Mouse (Mus musculus) thymus, postnatal 4 days (tissue): ENCODE data around the gene Xlr3b.
"Not testable (repeated sequence)": the region's sequence is repeated elsewhere in the genome, so short reads cannot be mapped to it uniquely, and the experiment has no call there.

Experiments
- DNase-seq: peaks from one replicate; pipeline ENCODE4 v3.0.0; 2021

Gene Xlr3b

DNA sequence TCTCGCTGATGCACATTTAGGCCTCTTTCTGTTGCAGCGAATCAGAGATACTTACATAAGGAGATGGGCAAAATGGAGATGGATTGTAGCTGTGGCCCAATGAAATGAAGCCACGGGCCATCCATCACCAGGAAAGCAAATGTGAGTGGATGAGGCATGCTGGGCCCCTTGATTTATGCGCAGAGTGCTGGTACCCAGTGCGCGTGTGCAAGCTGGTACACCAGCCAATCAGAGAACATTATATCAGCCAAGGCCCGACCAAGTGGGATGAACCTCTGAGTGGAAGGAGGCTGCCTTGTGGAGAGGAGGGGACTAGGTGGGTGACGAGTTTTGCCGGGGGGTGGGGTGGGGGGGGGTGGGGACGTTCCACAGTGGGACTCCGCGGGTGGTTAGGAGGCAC, at the start of gene Xlr3b:
Gene Xlr3b, plus strand, starts transcription at position 274 of the 400 bp plus-strand sequence.
- DNase-seq = peak; percentile 38

DNA sequence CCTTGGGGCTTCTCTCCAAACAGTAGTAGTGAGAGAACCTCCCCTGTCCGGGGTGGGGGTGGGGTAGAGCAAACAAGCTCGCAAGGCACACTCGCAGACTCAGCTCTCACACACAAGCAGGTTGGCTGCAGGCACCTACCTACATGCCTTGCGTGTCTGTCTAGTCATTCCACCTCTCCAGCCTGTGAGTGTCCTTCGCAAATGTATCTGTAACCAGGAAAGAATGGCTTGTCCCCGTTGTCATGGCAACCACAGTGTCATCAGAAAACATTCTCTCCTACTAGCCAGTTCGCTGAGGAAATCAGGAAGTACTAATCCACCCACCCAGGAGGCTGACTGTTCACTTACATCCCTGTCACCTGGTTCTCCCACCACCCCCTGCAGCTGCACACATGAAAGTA, 48.8 kb upstream of the Xlr3b start:
- not testable (repeated sequence) for DNase-seq

DNA sequence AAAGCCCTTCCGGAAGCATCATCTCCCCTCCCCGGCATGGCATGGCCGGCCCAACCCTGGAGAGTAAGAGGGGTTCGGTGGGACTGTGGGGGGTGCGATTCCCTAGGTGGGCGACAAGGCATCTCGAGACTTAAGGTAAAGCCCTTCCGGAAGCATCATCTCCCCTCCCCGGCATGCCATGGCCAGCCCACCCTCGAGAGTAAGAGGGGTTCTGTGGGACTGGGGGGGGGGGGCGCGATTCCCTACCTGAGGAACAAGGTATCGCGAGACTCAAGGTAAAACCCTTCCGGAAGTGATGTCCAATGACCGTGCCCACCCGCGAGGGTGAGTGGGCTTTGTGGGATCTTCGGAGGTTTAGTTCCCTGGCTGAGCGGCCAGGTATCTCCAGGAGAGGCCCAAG, 43.5 kb upstream of the Xlr3b start, which contains the start of gene Xlr5b:
Gene Xlr5b, plus strand, starts transcription at position 301 of the 400 bp plus-strand sequence.
- not testable (repeated sequence) for DNase-seq

DNA sequence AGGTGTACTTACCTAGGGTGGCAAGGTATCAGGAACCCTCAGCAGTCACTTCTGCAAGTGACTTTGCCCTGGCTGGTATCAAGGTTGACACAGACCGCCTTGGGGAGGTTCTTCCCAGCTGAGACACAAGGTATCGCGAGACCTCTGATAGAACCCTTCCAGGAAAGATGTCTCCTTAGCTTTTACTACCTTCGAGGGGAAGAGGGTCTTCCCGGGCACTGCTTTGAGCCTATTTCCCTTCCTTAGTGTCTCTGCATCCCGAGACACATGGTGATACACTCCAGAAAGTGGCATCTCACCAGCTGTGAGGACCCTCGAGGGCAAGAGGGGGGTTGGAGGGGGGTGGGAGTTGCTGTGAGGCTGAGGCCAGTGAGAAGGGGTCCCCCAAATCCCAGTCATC, 42.7 kb upstream of the Xlr3b start, which contains the start of gene DXBay18:
Gene DXBay18, minus strand, starts transcription at position 101 of the 400 bp plus-strand sequence.
- DNase-seq = not testable (repeated sequence)

DNA sequence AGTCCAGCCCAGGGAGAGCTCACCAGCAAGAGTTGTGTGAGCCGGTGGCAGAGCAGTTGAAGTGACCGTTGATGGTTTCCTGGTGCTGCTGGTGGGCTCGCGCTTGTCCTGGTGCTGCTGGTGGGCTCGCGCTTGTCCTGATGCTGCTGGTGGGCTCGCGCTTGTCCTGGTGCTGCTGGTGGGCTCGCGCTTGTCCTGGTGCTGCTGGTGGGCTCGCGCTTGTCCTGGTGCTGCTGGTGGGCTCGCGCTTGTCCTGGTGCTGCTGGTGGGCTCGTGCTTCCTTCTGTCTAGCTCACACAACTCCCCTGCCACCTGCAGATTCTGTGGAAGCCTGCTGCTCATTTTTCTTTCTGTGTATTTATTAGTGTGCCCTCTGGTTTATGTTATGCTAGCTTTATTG, 15.1 kb upstream of the Xlr3b start, which contains the start of gene Spin2d:
Gene Spin2d, minus strand, starts transcription at position 101 of the 400 bp plus-strand sequence.
- not testable (repeated sequence) for DNase-seq

DNA sequence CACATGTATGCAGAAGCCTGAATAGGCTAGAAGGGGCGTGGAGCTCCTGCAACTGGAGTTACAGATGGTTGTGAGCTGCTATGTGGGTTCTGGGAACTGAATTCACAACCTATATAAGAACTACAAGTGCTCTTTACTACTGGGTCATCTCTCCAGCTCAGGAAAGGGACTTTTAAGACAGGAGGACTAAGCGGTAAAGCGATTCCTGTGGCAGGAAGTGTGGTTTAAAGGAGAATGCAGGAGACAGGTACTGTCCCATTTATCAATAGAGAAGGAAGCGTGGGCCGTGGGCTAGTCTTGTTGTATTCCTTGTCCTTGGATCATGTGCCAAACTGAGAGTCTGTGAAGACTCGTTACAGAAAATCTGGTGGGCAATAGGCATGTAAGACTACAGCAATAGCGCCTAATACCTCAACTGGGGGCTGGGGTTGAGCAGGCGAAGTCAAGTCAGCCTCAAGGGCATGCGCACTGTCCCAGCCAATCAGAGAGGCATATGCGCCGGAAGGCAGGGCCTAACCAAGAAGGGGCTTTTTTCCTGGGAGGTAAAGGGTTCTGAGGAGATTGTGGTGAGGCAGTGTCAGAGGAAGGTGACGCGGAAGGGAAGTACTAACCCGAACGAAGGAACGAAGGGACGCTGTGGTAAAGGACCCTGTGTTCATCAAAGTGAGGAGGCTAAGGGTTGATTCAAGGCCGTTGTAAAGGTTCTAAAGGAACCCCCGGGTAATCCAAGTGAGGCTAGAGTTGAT, 22.0 kb downstream of the Xlr3b start, which contains the start of gene Xlr4b:
Gene Xlr4b, plus strand, starts transcription at position 515 of the 746 bp plus-strand sequence.
- DNase-seq = peak; percentile 16

DNA sequence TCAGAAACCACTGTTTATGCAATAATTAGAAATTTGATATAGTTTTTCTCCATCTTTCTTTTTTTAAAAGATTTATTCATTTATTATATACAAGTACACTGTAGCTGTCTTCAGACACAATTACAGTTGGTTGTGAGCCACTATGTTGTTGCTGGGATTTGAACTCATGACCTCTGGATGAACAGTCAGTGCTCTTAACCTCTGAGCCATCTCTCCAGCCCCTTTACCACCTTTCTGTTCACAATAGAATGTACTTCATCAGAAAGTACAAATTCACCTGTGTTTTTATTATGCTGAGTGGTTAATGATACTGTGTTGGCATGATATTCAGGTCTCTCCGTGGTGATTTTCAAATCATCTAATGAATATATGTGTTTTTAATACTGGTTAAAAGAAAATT, 33.4 kb downstream of the Xlr3b start:
- DNase-seq = no peak

DNA sequence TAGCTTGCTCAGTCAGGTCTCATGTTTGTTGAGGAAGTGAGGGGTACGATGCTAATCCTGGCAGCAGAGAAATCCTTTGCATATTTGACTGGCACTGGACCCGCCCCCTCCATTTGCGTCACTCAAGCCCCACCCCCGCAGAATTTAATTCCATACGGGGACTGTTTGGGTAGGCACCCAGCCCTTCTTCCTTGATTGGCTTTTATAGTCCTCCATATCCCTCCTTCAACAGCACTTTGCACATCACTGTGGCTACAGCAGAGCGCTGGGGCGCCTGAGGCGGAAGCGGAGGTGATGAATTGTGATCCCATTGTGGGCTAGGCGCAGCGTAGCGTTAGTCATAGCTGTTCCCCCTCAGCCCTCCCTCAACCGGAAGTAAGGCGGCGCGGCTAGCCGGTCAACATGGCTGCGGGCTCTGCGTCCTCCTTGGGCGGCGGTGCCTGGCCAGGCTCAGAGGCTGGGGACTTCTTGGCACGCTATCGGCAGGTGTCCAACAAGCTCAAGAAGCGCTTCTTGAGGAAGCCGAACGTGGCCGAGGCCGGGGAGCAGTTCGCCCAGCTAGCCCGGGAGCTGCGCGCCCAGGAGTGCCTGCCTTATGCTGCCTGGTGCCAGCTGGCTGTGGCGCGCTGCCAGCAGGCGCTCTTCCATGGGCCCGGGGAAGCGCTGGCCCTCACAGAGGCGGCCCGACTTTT, 36.1 kb downstream of the Xlr3b start, which contains the start of gene F8a:
Gene F8a, plus strand, starts transcription at position 378 of the 692 bp plus-strand sequence.
- DNase-seq = peak; percentile 79

DNA sequence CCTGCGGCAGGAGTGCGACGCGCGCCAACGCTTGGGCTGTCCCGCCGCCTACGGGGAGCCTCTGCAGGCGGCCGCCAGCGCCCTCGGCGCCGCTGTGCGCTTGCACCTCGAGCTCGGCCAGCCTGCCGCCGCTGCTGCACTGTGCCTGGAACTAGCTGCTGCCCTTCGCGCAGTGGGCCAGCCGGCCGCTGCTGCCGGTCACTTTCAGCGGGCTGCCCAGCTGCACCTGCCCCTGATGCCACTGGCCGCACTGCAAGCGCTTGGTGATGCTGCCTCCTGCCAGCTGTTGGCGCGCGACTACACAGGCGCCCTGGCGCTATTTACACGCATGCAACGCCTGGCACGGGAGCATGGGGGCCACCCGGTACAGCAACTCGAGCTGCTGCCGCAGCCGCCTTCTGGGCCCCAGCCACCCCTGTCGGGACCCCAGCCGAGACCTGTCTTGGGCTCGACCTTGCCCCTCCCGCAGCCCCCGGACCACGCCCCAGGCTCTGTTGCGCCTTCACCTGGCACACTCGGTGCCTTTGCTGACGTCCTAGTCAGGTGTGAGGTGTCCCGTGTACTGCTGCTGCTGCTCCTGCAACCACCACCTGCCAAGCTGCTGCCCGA, 36.7 kb downstream of the Xlr3b start:
- peak; percentile 77 for DNase-seq

DNA sequence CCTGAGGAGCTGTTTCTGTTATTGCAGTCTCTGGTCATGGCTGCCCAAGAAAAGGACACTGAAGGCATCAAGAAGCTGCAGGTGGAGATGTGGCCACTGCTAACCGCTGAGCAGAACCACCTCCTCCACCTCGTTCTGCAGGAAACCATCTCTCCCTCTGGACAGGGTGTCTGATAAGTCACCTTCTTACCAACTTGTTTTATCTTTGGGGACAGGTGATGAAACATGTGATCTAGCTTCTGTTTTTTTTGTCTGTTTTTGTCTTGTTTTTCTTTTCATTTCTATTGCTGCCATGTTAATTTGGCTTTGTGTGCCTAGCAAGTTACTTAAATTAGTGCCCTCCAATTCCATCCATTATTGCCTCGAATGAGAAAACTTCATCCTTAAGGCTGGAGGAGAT, 37.3 kb downstream of the Xlr3b start:
- no peak for DNase-seq

DNA sequence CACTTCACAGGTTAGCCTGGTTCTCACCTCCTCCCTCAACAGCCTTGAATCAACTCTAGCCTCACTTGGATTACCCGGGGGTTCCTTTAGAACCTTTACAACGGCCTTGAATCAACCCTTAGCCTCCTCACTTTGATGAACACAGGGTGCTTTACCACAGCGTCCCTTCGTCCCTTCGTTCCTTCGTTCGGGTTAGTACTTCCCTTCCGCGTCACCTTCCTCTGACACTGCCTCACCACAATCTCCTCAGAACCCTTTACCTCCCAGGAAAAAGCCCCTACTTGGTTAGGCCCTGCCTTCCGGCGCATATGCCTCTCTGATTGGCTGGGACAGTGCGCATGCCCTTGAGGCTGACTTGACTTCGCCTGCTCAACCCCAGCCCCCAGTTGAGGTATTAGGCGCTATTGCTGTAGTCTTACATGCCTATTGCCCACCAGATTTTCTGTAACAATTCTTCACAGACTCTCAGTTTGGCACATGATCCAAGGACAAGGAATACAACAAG, 50.9 kb downstream of the Xlr3b start, which contains the start of gene Xlr4c:
Gene Xlr4c, minus strand, starts transcription at position 310 of the 505 bp plus-strand sequence.
- not testable (repeated sequence) for DNase-seq
